Mouse (Mus musculus): ENCODE measurements around the gene Cntn4. TPM values are rescaled to one million over a fixed set of nuclear protein-coding genes. Genes with fewer than 3 reads are reported as not detected.

Gene Cntn4
- total and polyA plus RNA-seq, 2 experiments from 2014 or later, result 13.9 to 23.3 TPM

DNA sequence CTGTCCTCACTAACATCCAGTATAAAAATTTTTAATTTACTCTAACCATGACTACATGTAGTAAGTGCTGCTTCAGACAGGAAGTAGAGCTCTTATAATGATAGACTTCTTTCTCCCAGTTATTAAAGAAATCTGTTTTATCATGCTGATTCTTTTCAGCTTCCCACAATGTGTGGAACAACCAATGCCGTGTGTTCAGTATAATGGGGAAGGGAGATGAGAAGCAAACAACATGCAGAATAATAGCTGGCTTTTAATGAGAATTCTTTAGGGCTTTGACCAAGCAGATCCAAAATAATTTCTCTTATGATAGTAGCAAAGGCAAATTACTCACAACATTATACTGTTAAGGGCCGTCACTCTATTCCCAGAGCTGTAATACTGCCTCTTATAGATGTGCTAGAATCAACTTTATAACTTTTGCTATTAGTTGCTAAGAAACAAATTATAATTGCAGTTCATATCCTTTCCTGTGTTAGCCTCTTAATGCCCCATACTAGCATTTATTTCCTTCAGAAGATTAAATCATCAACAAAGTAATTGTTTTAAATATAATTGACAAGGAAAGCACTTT is 710.5 kb downstream of the Cntn4 start:
- TF ChIP-seq CTCF (IDR thresholded peaks at IDR 0.05; ENCODE audit: low read depth), result no peak
- ATAC-seq (no peak), DNase-seq (no peak)
- Histone ChIP-seq H3K4me1 (ENCODE audit: insufficient read depth) (no peaks in the 10 kb centered on the region), H3K9ac (no peak overlapping the region), H3K4me3 (ENCODE audit: low read depth, low read length) (no peak overlapping the region), H3K4me2 (ENCODE audit: low read depth) (no peak overlapping the region), H3K27ac (ENCODE audit: low read depth, low read length) (no peak overlapping the region), H3K36me3 (ENCODE audit: insufficient read depth) (no peaks in the 10 kb centered on the region), H3K9me3 (ENCODE audit: low read length) (no peaks in the 10 kb centered on the region), H3K27me3 (ENCODE audit: insufficient read depth, low read length) (no peaks in the 10 kb centered on the region)
- WGBS, result 23% methylated on average over 2 of the region's 2 CpGs

DNA sequence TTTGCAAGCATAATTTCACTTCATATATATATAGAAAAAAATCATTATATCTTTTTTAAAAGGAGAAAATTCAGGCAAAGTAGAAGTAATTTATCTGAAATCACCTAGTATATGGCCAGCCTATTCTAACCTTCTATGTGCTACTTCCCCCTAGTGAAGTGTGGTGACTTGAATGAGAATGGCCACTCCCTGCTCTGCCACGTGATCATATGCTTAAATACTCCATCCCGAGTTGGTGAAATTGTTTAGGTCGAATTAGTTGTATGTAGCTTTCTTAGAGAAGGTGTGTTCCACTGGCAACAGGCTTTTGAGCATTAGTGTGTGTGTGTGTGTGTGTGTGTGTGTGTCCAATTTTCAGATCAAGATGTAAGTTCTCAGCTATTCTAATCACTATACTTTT is 730.6 kb downstream of the Cntn4 start:
- Histone ChIP-seq H3K9me3 (ENCODE audit: low read length) (no peaks in the 10 kb centered on the region), H3K9ac (no peak overlapping the region), H3K4me2 (ENCODE audit: low read depth) (no peak overlapping the region), H3K4me3 (ENCODE audit: low read depth, low read length) (no peak overlapping the region), H3K4me1 (ENCODE audit: insufficient read depth) (no peaks in the 10 kb centered on the region), H3K36me3 (ENCODE audit: insufficient read depth) (no peaks in the 10 kb centered on the region), H3K27me3 (ENCODE audit: insufficient read depth, low read length) (no peaks in the 10 kb centered on the region), H3K27ac (ENCODE audit: low read depth, low read length) (no peak overlapping the region)
- WGBS, result 84% methylated on average over 3 of the region's 3 CpGs
- ATAC-seq, result no peak
- DNase-seq, result no peak
- no peak for TF ChIP-seq CTCF (IDR thresholded peaks at IDR 0.05; ENCODE audit: low read depth)

DNA sequence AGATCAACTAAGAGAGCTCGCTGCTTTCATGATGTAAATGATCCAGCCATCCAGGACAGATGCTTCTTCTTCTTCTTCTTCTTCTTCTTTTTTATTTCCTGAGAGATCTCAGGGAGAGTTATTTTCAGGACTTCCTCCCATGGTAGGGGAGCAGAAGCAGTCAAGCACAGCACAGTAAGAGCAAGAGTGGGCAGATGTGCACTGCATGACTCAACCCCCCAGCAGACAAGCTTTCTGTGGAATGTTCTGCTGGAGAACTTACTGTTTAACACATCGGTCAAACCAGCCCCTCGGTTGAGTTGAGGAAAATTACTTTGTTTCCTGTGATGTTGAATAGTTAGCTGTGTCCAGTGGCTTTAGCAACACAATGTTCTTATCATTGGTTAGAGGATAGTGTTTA is 731.2 kb downstream of the Cntn4 start:
- DNase-seq (no peak), ATAC-seq (no peak)
- no peak overlapping the region for H3K9ac ChIP-seq
- no peaks in the 10 kb centered on the region for H3K4me1 ChIP-seq (ENCODE audit: insufficient read depth)
- WGBS, result 81% methylated on average over 3 of the region's 3 CpGs
- no peaks in the 10 kb centered on the region for H3K36me3 ChIP-seq (ENCODE audit: insufficient read depth)
- H3K4me2 ChIP-seq (ENCODE audit: low read depth), result no peak overlapping the region
- H3K9me3 ChIP-seq (ENCODE audit: low read length), result no peaks in the 10 kb centered on the region
- H3K4me3 ChIP-seq (ENCODE audit: low read depth, low read length), result no peak overlapping the region
- H3K27ac ChIP-seq (ENCODE audit: low read depth, low read length), result no peak overlapping the region
- TF ChIP-seq CTCF (IDR thresholded peaks at IDR 0.05; ENCODE audit: low read depth), result no peak
- no peaks in the 10 kb centered on the region for H3K27me3 ChIP-seq (ENCODE audit: insufficient read depth, low read length)

DNA sequence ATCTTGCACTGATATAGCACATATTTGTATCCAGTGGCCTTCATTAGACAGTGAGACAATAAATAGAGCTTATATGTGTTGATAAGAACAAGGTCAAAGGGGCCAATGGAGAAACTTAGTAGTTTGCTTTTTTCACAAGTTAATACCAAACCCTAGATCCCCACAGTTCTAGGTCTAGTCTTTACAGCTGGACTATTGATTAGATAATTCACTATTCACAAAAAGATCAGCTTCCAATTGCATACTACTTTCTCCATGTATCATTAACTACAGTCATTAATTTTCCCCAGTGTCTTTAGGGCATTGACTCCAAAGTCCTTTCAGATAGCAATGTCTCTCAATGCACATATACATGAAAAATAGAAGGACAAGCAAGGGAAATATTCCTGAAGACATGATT is 745.5 kb downstream of the Cntn4 start:
- Histone ChIP-seq H3K4me1 (ENCODE audit: insufficient read depth) (no peaks in the 10 kb centered on the region), H3K27ac (ENCODE audit: low read depth, low read length) (no peak overlapping the region), H3K4me2 (ENCODE audit: low read depth) (no peak overlapping the region), H3K27me3 (ENCODE audit: insufficient read depth, low read length) (no peaks in the 10 kb centered on the region), H3K36me3 (ENCODE audit: insufficient read depth) (no peaks in the 10 kb centered on the region), H3K4me3 (ENCODE audit: low read depth, low read length) (no peak overlapping the region), H3K9ac (no peak overlapping the region), H3K9me3 (ENCODE audit: low read length) (no peaks in the 10 kb centered on the region)
- DNase-seq (no peak), ATAC-seq (no peak)
- TF ChIP-seq CTCF (IDR thresholded peaks at IDR 0.05; ENCODE audit: low read depth), result no peak

DNA sequence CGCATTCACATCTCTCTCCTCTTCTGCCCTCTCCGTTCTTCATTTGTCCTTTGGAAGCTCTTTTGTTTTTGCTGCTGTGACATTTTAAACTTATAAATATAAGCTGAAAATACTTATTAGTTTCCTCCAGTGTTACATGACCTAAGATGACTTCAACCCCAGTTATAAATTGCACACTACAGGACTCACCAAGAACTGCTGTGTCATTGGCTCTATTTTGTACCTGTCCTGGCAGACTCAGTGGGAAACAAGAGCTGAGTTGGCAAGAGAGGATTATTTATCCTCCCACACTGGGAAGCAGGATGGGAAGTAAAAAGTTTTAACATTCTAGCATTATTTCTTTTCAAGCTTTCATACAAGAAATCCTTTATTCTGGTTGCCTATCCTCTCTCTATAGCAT is 746.0 kb downstream of the Cntn4 start:
- Histone ChIP-seq H3K9me3 (ENCODE audit: low read length) (no peaks in the 10 kb centered on the region), H3K4me2 (ENCODE audit: low read depth) (no peak overlapping the region), H3K27ac (ENCODE audit: low read depth, low read length) (no peak overlapping the region), H3K4me1 (ENCODE audit: insufficient read depth) (no peaks in the 10 kb centered on the region), H3K36me3 (ENCODE audit: insufficient read depth) (no peaks in the 10 kb centered on the region), H3K9ac (no peak overlapping the region), H3K4me3 (ENCODE audit: low read depth, low read length) (no peak overlapping the region), H3K27me3 (ENCODE audit: insufficient read depth, low read length) (no peaks in the 10 kb centered on the region)
- 86% methylated on average over 2 of the region's 2 CpGs for WGBS
- DNase-seq (no peak), ATAC-seq (no peak)
- TF ChIP-seq CTCF (IDR thresholded peaks at IDR 0.05; ENCODE audit: low read depth), result no peak

DNA sequence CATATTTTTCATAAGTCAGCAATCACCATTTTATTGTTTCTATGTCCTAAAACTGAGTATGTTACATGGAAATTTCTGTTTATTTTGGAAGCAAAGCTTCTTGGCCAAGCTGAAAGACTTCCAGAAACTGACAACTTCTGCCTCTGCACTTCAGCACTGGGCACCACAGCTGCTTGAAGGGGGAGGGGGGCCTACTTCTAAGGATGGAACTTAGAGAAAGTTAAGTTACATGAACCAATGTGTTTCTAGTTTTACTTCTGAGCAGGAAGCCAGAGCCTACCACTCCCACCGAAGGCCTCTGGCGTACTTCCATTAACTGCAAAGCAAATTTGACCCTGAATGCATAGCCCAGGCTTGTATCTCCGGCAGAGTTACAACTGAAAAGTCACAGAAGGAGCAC is 749.2 kb downstream of the Cntn4 start:
- no peak for TF ChIP-seq CTCF (IDR thresholded peaks at IDR 0.05; ENCODE audit: low read depth)
- H3K9me3 ChIP-seq (ENCODE audit: low read length), result no peaks in the 10 kb centered on the region
- WGBS, result 83% methylated on average over 3 of the region's 3 CpGs
- no peaks in the 10 kb centered on the region for H3K36me3 ChIP-seq (ENCODE audit: insufficient read depth)
- ATAC-seq, result no peak
- DNase-seq, result no peak
- no peak overlapping the region for H3K27ac ChIP-seq (ENCODE audit: low read depth, low read length)
- no peak overlapping the region for H3K4me2 ChIP-seq (ENCODE audit: low read depth)
- no peaks in the 10 kb centered on the region for H3K4me1 ChIP-seq (ENCODE audit: insufficient read depth)
- H3K27me3 ChIP-seq (ENCODE audit: insufficient read depth, low read length), result no peaks in the 10 kb centered on the region
- no peak overlapping the region for H3K4me3 ChIP-seq (ENCODE audit: low read depth, low read length)
- no peak overlapping the region for H3K9ac ChIP-seq

DNA sequence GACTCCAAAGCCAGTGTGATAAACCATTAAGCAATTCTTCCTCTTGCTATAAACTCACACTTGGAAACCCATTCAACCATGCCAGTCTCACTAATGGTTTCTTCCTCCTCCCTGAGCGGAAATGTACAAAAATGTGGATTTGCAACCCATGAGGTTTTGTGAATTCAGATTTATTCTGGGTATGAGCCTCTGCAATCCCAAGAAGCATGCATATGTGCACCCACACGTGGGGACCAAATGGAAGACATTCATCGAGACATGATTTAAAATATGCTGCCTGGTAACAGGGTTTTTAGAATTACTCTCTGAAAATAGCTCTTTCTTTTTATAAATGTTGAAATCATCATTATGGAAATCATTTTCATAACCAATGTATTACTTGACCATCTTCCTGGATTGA is 754.0 kb downstream of the Cntn4 start:
- no peak overlapping the region for H3K9ac ChIP-seq
- H3K4me1 ChIP-seq (ENCODE audit: insufficient read depth), result no peaks in the 10 kb centered on the region
- H3K4me2 ChIP-seq (ENCODE audit: low read depth), result no peak overlapping the region
- DNase-seq, result peak; percentile 19
- H3K9me3 ChIP-seq (ENCODE audit: low read length), result no peaks in the 10 kb centered on the region
- no peak; the same call in 1 of the 2 replicates for ATAC-seq
- H3K4me3 ChIP-seq (ENCODE audit: low read depth, low read length), result no peak overlapping the region
- no peak for TF ChIP-seq CTCF (IDR thresholded peaks at IDR 0.05; ENCODE audit: low read depth)
- H3K36me3 ChIP-seq (ENCODE audit: insufficient read depth), result no peaks in the 10 kb centered on the region
- 74% methylated on average over 3 of the region's 3 CpGs for WGBS
- no peaks in the 10 kb centered on the region for H3K27me3 ChIP-seq (ENCODE audit: insufficient read depth, low read length)
- no peak overlapping the region for H3K27ac ChIP-seq (ENCODE audit: low read depth, low read length)

DNA sequence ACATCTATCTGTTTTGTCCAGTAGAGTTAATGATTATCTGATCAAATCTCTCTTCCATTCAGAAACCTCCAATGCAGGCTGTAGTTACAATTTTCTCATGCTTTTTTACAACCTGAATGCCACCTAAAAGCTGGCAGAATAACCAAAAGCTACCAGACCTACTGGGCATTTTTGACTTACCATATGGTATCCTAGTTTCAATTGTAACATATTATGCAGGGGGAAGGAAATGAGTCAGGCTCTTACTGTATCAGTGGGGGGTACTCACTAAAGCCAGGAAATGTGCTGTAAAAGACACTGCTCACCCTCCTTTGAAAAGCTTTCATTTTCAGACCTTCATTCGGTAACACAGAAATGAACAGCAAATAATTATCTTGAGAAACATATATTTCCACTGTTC is 763.3 kb downstream of the Cntn4 start:
- H3K36me3 ChIP-seq (ENCODE audit: insufficient read depth), result no peaks in the 10 kb centered on the region
- DNase-seq (no peak), ATAC-seq (no peak)
- H3K4me3 ChIP-seq (ENCODE audit: low read depth, low read length), result no peak overlapping the region
- no peak overlapping the region for H3K9ac ChIP-seq
- no peak overlapping the region for H3K4me2 ChIP-seq (ENCODE audit: low read depth)
- H3K4me1 ChIP-seq (ENCODE audit: insufficient read depth), result no peaks in the 10 kb centered on the region
- 40% methylated on average over 1 of the region's 1 CpGs for WGBS
- no peak for TF ChIP-seq CTCF (IDR thresholded peaks at IDR 0.05; ENCODE audit: low read depth)
- no peaks in the 10 kb centered on the region for H3K9me3 ChIP-seq (ENCODE audit: low read length)
- H3K27me3 ChIP-seq (ENCODE audit: insufficient read depth, low read length), result no peaks in the 10 kb centered on the region
- no peak overlapping the region for H3K27ac ChIP-seq (ENCODE audit: low read depth, low read length)
